Mouse (Mus musculus) liver, embryonic 14.5 days (tissue): ENCODE measurements at regions not wholly inside any gene's neighbourhood (a gene's known extent, or its start where the extent isn't known, plus 50 kb on each side); places are given as distances from the start of the nearest gene placed in this dataset.

Experiments
- CTCF ChIP-seq: IDR thresholded peaks from 2 replicates; pipeline ENCODE4 v1.5.1; 2016; ENCODE audit warnings: antibody characterized with exemption, low read depth, control low read depth
- EP300 ChIP-seq: IDR thresholded peaks from 2 replicates; pipeline ENCODE4 v1.6.1; 2016; ENCODE audit warnings: antibody characterized with exemption, low read depth

GRCm38 (mm10) chr13:112194991-112195390 is 93.3 kb upstream of the Ankrd55 start:
- TF ChIP-seq CTCF (no peak), EP300 (no peak)
